Mouse (Mus musculus): ENCODE measurements around the gene Rps11.
"Not testable (repeated sequence)": the region's sequence is repeated elsewhere in the genome, so short reads cannot be mapped to it uniquely, and the experiment has no call there.

Gene Rps11

DNA sequence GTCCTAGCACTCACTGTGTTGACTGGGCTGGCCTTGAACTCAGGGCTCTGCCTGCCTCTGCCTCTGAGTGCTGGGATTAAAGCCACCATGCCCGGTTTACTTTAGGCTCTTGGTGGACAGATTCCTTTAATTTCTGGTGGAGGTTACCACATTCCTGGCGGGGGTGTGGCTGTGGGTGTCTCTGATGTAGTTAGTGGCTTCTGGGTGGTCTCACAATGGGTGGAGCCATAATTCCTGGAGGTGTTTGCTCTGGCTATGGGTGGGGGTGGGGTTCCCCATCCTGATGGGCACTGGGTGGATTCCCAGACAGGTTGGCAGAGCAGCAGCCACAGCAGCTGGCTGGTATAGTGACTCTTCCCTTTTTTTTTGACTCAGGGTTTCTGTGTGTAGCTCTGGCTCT, 12.3 kb downstream of the Rps11 start:
- no peak for DNase-seq (ENCODE audit: inconsistent age in 2 of 2, low spot score in 1 of 2)

DNA sequence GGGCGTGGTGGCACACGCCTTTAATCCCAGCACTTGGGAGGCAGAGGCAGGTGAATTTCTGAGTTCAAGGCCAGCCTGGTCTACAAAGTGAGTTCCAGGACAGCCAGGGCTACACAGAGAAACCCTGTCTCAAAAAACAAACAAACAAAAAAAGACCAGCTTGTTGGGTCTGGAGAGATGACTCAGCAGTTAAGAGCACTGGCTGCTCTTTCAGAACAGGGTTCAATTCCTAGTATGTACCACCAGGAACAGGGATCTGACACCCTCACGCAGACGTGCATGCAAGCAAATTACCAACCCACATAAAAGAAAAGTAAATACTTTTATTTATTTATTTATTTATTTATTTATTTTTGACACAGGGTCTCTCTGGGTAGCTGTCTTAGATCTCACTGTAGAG, 14.2 kb downstream of the Rps11 start:
- not testable (repeated sequence) for DNase-seq (ENCODE audit: inconsistent age in 2 of 2, low spot score in 1 of 2)

DNA sequence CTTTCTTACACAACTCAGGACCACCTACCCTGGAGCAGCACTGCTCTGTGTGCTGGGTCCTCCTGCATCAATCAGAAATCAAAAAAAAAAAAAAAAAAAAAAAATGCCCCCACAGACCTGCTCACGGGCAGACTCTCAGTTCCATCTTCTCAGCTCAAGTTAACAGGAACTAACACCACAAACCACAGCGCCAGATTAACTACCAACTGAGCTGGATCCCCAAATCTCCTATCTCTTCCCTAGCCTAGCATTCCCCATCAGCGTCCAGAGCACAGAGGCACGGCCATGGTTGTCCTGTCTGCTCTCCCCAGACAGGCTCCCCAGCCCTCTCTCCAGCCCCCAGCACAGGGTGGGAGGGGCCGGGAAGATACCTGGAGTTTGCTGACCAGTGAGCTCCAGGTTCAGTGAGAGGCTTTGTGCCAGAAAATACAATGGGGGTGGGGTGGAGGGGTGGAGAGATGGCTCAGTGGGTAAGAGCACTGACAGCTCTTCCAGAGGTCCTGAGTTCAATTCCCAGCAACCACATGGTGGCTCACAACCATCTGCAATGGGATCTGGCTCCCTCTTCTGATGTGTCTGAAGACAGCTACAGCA, 17.1 kb downstream of the Rps11 start:
- no peak for DNase-seq (ENCODE audit: inconsistent age in 2 of 2, low spot score in 1 of 2)

DNA sequence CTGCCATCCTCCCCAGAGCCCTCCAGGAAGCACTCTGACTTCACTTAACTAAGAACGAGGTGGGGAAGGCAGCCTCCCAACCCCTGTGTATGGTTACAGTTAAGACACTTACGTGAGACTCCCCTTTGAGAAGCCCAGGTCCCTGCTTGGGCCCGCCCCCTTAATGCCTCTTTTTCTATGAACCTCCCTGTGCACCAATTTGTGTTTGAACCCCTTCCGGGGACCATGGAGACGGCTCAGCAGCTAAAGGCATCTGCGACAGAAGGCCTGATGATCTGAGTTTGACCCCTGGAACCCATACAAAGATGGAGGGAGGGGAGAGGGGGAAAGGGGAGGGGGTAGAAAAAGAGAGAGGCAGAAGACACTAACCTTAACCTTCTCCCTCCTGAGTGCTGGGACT, 17.8 kb downstream of the Rps11 start:
- DNase-seq (ENCODE audit: inconsistent age in 2 of 2, low spot score in 1 of 2) = no peak

DNA sequence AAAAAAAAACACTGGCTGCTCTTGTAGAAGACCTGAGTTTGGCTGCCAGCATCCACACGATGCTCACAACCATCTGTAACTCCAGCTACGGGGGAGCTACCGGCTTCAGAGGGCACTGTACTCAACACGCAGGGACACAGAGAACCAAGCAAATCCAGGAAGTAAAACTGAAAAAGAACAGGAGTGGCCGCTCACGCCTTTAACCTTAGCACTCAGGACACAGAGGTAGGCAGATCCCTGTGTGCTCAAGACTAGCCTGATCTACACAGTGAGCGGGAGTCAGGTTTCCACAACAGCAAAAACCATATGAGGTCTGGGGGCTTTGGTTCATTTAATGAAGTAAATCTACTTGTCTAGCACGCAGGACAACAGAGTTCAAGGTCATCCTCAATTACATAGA, 18.7 kb downstream of the Rps11 start:
- no peak for DNase-seq (ENCODE audit: inconsistent age in 2 of 2, low spot score in 1 of 2)

DNA sequence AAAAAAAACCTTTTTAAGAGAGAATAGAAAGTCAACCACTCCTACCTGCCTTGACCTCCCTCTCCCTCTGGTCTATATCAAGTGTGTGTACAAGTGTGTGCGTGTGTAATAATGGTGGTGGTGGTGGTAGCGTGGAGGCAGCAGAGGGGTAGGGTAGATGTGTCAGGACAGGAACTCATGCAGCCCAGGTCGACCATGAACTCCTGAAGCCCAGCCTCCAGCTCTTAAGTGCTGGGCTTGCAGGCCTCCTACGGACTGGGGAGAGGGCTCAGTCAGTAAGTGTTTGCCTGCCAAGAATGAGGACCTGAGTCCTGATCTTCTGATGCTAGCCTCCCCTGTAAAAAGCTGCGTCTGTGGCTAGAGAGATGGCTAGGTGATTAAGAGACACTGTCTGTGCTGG, 19.3 kb downstream of the Rps11 start:
- DNase-seq (ENCODE audit: inconsistent age in 2 of 2, low spot score in 1 of 2) = no peak

DNA sequence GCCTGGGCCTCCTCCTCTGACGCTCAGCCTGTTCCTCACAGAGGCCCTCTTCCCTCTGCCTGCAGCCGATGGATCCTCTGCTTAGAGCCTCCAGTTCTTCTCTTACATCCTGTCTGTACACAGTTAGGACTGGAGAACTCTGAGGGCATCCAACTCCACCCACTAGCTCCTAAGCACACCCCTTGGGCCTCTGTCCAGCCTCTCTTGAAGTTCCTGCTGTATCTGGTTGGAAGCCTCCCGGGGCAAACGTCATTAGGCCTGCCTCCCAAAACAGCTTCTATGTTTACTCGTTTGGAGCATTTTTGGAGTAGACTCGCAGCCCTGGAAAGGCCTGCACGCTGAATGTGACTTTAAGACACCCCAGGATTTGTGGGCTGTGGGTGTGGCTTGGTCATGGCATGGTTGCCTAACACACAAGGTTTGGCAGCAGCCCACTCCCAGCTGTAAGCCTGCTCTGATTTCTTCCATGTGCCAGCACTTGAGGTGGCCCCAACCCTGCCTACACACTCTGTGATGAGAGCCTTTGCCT, 20.5 kb downstream of the Rps11 start, which contains the start of gene Fcgrt:
Gene Fcgrt, minus strand, starts transcription at position 200 of the 529 bp plus-strand sequence.
- DNase-seq (ENCODE audit: inconsistent age in 2 of 2, low spot score in 1 of 2) = peak; percentile 95 to 97

DNA sequence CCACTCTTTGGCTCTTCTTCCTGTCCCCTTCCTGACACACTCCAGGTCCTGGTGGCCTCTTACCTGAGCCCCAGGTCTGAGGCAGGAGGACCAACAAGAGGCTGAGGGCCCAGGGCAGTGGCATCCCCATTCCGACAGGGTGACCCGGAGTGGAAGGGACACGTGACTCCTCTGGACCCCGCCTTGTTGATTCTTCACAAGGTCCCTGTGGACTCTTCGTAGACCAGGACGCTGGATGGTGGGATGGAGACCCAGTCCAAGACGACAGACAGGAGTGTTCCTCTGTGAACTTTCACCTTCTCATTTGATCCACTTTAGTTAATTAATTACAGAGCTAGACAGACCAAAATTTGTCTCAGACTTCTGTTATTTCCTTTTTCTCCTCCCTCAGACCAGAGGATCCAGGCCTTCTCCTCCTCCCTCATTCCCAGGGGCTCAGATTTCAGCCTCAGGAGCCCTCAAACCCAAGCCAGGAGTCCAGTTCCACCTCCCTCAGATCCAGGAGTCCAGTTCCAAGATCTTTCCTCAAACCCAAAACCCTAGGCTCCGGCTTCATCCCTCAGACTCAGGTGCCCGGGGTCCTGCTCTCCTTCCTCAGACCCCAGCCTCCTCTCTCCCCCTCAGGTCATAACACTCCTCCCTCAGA, 21.2 kb downstream of the Rps11 start:
- peak; percentile 50 to 73 for DNase-seq (ENCODE audit: inconsistent age in 2 of 2, low spot score in 1 of 2)

DNA sequence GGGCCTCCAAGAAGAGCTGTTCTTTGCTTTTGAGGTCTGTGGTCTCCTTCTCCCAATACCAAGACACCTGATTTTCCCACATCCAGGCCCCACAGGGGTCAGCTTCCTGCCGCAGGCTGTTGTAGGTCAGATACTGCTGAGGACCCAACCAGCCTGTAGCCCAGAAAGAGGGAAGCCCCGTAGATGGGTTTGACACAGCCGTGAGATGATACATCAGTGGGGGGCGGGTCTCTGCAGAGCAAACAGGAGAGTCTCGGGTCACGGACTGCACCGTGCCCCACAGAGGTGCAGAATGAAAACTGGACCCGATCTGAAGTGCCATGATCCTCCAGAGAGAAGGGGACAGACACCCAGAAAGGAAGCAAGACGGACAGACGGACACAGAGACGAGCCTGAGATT, 21.8 kb downstream of the Rps11 start:
- peak in 1 of 2 experiments; percentile 44 for DNase-seq (ENCODE audit: inconsistent age in 2 of 2, low spot score in 1 of 2)

DNA sequence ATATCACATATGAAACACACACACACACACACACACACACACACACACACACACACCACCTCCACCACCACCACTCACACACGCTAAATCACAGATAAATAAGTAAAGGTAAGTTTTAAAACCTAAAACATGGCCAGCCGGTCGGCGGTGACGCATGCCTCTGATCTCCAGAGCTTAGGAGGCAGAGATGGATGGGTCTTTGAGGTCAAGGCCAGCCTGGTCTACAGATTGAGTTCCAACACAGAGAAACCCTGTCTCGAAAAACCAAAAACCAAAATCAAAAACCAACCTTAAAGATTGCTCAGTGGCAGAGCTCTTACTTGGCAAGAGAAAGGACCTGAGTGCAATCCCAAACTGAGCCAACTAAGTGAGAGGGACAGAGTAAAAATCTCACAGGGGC, 24.2 kb downstream of the Rps11 start:
- DNase-seq (ENCODE audit: inconsistent age in 2 of 2, low spot score in 1 of 2) = peak; percentile 73 to 83

DNA sequence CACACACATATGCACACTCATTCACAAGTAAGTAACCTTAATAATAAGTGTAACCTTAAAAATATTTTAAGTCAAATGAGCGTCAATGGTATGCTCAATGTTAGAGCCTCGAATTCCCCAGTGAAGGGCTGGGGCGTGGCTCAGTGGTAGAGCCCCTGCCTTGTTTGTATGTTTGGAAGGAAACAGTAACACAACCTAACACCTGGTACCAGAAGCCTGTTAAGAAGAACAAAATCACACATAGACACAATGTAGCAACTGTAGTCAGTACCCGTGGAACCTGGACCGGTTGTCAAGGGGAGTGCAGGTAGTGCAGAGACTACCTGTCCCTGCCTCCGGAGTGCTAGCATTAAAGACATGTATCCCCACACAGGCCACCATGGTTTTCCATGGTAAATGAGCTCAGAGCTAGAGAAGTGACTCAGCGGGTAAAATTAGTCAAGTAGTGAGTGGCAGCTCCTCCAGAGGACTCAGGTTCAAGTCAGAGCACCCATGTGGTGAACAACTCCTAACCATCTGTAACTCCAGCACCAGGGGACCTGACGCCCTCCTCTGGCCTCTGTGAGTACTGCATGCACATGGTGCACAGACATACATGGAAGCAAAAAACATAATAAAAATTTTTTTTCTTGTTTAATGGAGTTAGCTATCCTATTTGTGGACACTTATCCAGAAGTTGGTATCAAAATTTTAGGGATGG, 25.5 kb downstream of the Rps11 start:
- peak in 1 of 2 experiments; percentile 42 for DNase-seq (ENCODE audit: inconsistent age in 2 of 2, low spot score in 1 of 2)

DNA sequence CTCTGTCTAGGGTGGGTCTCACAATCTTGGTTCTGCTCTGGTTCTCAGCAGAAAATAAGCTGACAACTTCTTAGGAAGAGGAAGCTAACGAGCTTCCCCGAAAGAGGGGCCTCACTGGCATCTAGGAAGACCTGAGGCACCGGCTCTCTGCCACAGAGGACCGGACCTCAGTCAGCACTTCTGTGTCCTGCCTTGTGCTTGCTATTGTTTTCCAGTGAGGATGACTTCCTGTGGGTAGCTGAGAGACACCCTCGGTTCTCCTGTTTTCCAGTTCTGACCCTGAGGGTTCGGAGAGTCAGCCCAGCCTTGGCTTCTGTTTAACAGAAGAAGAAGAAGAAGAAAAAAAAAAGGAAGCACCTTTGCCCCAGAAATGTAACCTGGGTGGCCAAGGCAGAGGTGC, 26.8 kb downstream of the Rps11 start:
- DNase-seq (ENCODE audit: inconsistent age in 2 of 2, low spot score in 1 of 2) = peak in 1 of 2 experiments; percentile 52

DNA sequence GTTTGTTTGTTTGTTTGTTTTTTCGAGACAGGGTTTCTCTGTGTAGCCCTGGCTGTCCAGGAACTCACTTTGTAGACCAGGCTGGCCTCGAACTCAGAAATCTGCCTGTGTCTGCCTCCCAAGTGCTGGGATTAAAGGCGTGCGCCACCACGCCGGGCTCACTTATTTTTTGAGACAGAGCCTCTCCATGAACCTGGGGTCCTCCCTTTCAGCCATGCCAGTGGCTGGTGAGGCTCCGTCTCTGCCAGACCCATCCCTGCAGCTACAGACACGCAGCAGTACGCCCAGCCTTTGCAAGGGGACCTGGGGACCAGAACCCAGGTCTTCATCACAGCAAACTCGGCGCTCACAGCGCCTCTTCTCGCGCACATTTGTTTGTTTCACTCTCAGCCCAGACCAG, 28.3 kb downstream of the Rps11 start:
- not testable (repeated sequence) for DNase-seq (ENCODE audit: inconsistent age in 2 of 2, low spot score in 1 of 2)

DNA sequence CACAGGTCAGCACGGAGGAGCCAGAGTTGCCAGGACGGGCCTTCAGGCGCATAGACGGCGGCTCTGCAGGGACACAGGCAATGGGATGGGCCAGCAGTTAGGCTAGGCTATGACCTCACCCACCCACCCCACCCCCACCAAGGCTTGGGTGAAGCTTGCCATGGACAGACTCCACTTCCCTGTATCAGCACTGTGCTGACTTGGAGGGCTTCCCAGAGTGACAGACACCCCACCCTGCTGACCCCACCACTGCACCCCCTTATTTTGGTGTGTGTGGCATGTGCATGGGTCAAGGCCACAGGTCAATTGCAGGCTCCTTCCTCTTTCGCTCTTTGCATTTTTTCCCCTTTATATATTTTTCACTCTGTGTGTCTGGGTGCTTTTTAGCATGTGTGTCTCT, 28.9 kb downstream of the Rps11 start:
- DNase-seq (ENCODE audit: inconsistent age in 2 of 2, low spot score in 1 of 2) = peak in 1 of 2 experiments; percentile 45

DNA sequence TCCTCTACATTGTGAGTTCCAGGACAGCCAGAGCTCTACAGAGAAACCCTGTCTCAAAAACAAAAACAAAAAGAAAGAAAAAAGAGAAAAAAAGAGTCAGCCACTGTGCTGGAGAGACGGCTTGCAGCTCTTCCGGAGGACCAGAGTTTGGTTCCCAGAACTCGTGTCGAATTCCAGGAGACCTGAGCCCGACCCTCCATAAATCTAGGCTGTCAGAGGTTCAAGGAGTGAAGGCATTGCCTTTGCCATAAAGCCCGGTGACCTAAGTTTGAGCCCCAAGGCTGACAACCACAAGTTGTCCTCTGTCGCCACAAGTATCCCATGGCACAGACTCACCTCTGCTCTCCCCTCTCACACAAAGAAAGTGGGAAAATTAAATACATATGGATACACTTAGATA, 30.1 kb downstream of the Rps11 start:
- DNase-seq (ENCODE audit: inconsistent age in 2 of 2, low spot score in 1 of 2) = no peak

DNA sequence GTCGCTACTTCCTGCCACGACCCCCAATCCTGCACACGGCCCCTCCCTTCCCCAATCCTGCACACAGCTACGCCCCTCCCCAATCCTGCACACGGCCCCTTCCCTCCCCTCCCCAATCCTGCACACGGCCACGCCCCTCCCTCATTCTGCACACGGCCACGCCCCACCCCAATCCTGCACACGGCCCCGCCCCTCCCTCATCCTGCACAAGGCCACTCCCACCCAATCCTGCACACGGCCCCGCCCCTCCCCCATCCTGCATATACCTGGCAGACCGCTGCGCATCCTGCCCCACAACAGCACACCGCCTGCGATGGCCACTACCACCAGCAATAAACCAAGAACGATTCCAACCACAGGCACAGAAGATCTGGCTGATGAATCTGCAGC, 30.7 kb downstream of the Rps11 start:
- no peak for DNase-seq (ENCODE audit: inconsistent age in 2 of 2, low spot score in 1 of 2)

DNA sequence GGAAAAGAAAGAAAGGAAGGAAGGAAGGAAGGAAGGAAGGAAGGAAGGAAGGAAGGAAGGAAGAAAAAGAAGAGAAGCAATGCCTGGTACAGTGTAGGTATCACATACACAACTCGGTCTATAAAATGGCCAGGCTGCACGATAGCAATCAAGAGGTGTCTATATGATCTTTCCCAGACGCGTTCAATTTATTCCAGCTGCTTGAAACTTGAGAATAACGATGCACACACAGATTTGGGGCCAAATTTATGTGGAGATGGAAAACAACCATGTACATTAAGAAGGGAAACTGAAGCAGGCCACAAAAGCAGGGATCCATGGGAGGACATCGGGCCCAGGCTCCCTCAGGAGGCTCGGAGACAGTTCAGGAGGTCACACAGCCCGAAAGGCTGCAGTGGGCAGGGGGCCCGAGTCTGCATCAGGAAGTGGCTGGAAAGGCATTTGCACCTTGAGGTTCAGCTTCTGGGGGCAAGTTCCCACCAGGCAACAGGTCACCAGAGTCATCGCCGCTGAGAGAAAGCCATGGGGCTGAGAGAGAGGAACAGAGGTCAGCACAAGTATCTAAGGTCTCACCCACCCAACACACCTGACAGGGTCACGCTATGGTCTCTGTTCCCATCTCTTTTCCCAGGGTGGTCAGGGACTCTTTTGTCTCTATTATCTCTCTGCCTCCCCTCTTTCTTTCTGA, 31.3 kb downstream of the Rps11 start:
- no peak for DNase-seq (ENCODE audit: inconsistent age in 2 of 2, low spot score in 1 of 2)

DNA sequence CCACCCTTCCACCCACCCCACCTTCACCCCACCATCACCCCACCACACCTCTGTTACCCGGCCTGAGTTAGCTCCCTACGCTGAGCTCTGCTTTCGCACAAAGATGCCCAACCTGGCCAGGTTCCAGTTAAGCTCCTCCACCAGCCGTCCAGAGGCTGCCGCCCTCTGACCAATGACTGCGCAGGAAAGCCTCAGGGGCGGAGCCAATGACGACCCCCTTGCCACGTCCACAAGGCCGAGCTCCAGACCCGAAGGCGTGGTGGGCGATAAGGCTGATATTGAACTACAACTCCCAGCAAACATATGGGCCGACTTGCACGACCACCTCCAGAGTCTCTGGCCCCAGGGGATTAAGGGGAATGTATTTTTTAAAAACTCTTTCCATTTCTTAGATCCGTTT, 32.2 kb downstream of the Rps11 start, which contains the start of gene Rcn3:
Gene Rcn3, minus strand, starts transcription at position 174 of the 400 bp plus-strand sequence.
- peak; percentile 78 to 83 for DNase-seq (ENCODE audit: inconsistent age in 2 of 2, low spot score in 1 of 2)

DNA sequence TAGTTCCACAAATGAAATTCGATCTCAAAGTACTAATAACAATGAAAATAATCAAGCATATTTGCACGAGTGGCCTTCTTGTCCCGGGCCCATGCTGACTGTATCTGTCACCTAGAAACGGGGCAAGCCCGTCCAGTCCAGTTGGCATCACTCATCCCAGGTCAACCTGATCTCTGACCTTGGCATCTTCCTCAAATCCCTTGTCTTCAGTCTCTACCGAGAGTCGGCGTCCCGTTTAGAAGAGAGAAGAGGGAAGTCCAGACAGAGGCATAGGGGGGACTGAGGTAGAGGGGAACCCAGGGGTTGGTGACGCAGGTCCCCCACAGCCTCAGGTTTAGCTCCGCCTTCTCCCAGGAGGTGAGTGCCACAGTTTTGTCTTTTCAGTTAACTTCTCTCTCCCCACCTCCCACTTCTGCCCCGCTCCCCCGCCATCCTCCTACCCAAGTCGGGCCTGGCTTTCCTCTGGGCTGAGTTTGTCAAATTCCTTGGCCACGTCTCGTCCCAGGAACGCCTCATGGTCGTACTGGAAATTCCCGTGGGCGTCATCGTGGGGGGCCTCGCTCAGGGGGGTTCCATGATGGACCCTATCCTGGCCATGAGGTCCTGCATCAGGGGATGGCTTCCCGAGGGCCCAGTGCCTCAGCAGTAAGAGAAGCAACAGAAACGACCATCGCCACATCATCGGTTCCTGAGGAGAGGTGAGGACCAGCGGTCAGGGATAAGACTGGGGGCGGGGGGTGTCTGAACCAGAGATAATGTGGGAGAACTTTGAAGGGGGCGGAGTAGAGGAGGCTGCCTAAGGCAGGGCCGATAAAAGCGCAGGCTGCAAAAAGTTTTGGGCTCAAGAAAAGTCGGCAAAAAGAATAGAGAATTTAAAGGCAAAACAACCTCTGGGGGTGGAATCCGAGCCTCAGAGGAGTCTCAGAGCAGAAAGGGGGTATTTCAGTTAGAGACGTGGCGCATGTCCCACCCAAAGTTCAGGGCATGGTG, 32.9 kb downstream of the Rps11 start:
- DNase-seq (ENCODE audit: inconsistent age in 2 of 2, low spot score in 1 of 2) = no peak
